Mouse (Mus musculus) neutrophil, adult 83 days (primary cell): Measurements from ENCODE around the gene Vsig4. TPM values are rescaled to one million over a fixed set of nuclear protein-coding genes. Genes with fewer than 3 reads are reported as not detected.

Experiments used
- total RNA-seq, 2 experiments: library from RNA; stranded (reverse); gene quantifications; one replicate each; pipeline ENCODE4 v1.2.4; 2023

The Vsig4 gene
- not detected for total RNA-seq

GRCm38 (mm10) chrX:96293338-96293737 lies at the start of gene Vsig4:
Vsig4 (minus strand) TSS chrX:96293438.

Other genes with a start within 250 kb of the Vsig4 start
- 100 to 1,000 TPM; 469 to 509 TPM for gene Msn, start 197.4 kb downstream of the Vsig4 start, total RNA-seq
- under 1 TPM in 1 of 2 experiments, not detected in 1; 0.35 TPM for gene Heph, start 161.9 kb upstream of the Vsig4 start, total RNA-seq
- not detected for gene Hsf3, start 162.9 kb upstream of the Vsig4 start, total RNA-seq